Mouse (Mus musculus): Measurements from ENCODE around the gene Olfr1261. TPM values are rescaled to one million over a fixed set of nuclear protein-coding genes. Genes with fewer than 3 reads are reported as not detected.

The Olfr1261 gene
- polyA plus RNA-seq, 1 experiment from 2014 or later, result not detected

DNA sequence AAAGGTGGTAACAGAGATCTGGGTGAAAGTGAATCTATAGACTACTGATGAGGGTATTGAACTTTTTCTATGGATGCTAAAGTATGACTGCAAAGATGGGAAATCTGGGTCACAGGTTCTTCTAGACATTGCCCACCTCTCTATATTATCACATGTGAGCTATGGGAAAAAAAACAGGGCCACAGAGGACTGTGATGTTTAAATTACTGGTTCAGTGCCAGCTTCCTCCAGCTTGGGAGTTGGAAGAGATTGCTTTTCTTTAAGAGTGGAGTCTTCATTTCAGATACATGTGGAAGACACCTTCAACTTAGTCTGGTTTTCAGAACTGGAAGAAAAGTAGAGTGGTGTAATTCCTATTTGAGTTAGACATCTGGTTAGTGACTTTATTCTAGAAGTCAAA, 44.0 kb downstream of the Olfr1261 start, which contains the start of gene Olfr1265:
Gene Olfr1265, plus strand, starts transcription at position 301 of the 400 bp plus-strand sequence.
- Histone ChIP-seq H3K4me3 (replicated peaks; ENCODE audit: low read depth, low read length) (no peak within 1 kb of the TSS), H3K27ac (no peak within 1 kb of the TSS), H3K9me3 (replicated peaks; ENCODE audit: low read length) (no peaks in the 10 kb centered on the region), H3K9ac (ENCODE audit: low read depth, low read length) (no peak within 1 kb of the TSS), H3K36me3 (ENCODE audit: insufficient read depth, low read length) (no peaks in the 10 kb centered on the region), H3K4me1 (replicated peaks; ENCODE audit: insufficient read depth, low read length) (no peaks in the 10 kb centered on the region), H3K4me2 (ENCODE audit: low read length) (no peak within 1 kb of the TSS), H3K27me3 (ENCODE audit: insufficient read depth, low read length) (no peaks in the 10 kb centered on the region)
- no peak for TF ChIP-seq CTCF (IDR thresholded peaks at IDR 0.05; ENCODE audit: low read depth)
- ATAC-seq (replicated peaks; ENCODE audit: low FRiP score, low read depth) (no peak), DNase-seq (ENCODE audit: low spot score) (no peak)

Other genes starting within 250 kb of the Olfr1261 start
- not detected in 2 replicates for gene Olfr1253, start 234.1 kb upstream of the Olfr1261 start, polyA plus RNA-seq (2015; fragmentation: Nextera tagmentation; extraction: Ambion mirVana)
- not detected in 2 replicates for gene Olfr1254, start 197.6 kb upstream of the Olfr1261 start, polyA plus RNA-seq (2015; fragmentation: Nextera tagmentation; extraction: Ambion mirVana)
- gene Olfr1255, start 179.2 kb upstream of the Olfr1261 start, polyA plus RNA-seq (2015; fragmentation: Nextera tagmentation; extraction: Ambion mirVana), result not detected in 2 replicates
- gene Olfr1256, start 149.7 kb upstream of the Olfr1261 start, polyA plus RNA-seq (2015; fragmentation: Nextera tagmentation; extraction: Ambion mirVana), result not detected in 2 replicates
- gene Olfr48, start 143.0 kb upstream of the Olfr1261 start, polyA plus RNA-seq (2015; fragmentation: Nextera tagmentation; extraction: Ambion mirVana), result not detected in 2 replicates
- not detected in 2 replicates for gene Olfr1257, start 112.8 kb upstream of the Olfr1261 start, polyA plus RNA-seq (2015; fragmentation: Nextera tagmentation; extraction: Ambion mirVana)
- gene Olfr1258, start 63.9 kb upstream of the Olfr1261 start, polyA plus RNA-seq (2015; fragmentation: Nextera tagmentation; extraction: Ambion mirVana), result not detected in 2 replicates
- gene Olfr1259, start 42.6 kb upstream of the Olfr1261 start, polyA plus RNA-seq (2015; fragmentation: Nextera tagmentation; extraction: Ambion mirVana), result not detected in 2 replicates
- gene Olfr1260, start 16.9 kb upstream of the Olfr1261 start, polyA plus RNA-seq (2015; fragmentation: Nextera tagmentation; extraction: Ambion mirVana), result not detected in 2 replicates
- not detected in 2 replicates for gene Olfr1262, start 8.9 kb downstream of the Olfr1261 start, polyA plus RNA-seq (2015; fragmentation: Nextera tagmentation; extraction: Ambion mirVana)
- not detected in 2 replicates for gene Olfr1263, start 20.9 kb downstream of the Olfr1261 start, polyA plus RNA-seq (2015; fragmentation: Nextera tagmentation; extraction: Ambion mirVana)
- not detected in 2 replicates for gene Olfr1264, start 34.4 kb downstream of the Olfr1261 start, polyA plus RNA-seq (2015; fragmentation: Nextera tagmentation; extraction: Ambion mirVana)
- not detected in 2 replicates for gene Olfr1265, start 44.1 kb downstream of the Olfr1261 start, polyA plus RNA-seq (2015; fragmentation: Nextera tagmentation; extraction: Ambion mirVana)
- not detected in 2 replicates for gene Olfr140, start 72.4 kb downstream of the Olfr1261 start, polyA plus RNA-seq (2015; fragmentation: Nextera tagmentation; extraction: Ambion mirVana)
- not detected in 2 replicates for gene Olfr1269, start 130.2 kb downstream of the Olfr1261 start, polyA plus RNA-seq (2015; fragmentation: Nextera tagmentation; extraction: Ambion mirVana)
- not detected in 2 replicates for gene Olfr32, start 151.1 kb downstream of the Olfr1261 start, polyA plus RNA-seq (2015; fragmentation: Nextera tagmentation; extraction: Ambion mirVana)
- not detected in 2 replicates for gene Olfr1270, start 161.9 kb downstream of the Olfr1261 start, polyA plus RNA-seq (2015; fragmentation: Nextera tagmentation; extraction: Ambion mirVana)
- not detected in 2 replicates for gene Olfr1506, start 233.3 kb downstream of the Olfr1261 start, polyA plus RNA-seq (2015; fragmentation: Nextera tagmentation; extraction: Ambion mirVana)

Measured in kidney, postnatal 0 days (tissue).